Mouse (Mus musculus) midbrain, embryonic 16.5 days (tissue): ENCODE results near the gene Nipsnap2. TPM values are rescaled to one million over a fixed set of nuclear protein-coding genes. Genes with fewer than 3 reads are reported as not detected.

ENCODE experiments used
- ATAC-seq: fragments of 200-750 bp; cut with Nextera tagmentation; 2 replicates; pipeline ENCODE4 v1.8.0; 2017; ENCODE audit warnings: moderate TSS enrichment
- H3K27ac ChIP-seq: fragments of 300-500 bp; sonication (generic); 2 replicates; pipeline ENCODE4 v1.5.1; 2014; ENCODE audit warnings: mild to moderate bottlenecking, low read length, mixed read lengths
- H3K27me3 ChIP-seq: fragments of 300-500 bp; sonication (generic); 2 replicates; pipeline ENCODE4 v1.6.1; 2014; ENCODE audit warnings: low read depth, low read length, mixed read lengths; ENCODE audit not compliant: control insufficient read depth, insufficient read depth
- H3K36me3 ChIP-seq: fragments of 300-500 bp; sonication (generic); 2 replicates; pipeline ENCODE4 v1.6.1; 2014; ENCODE audit warnings: mild to moderate bottlenecking, low read length, moderate library complexity, mixed read lengths; ENCODE audit not compliant: control insufficient read depth, insufficient read depth
- H3K4me1 ChIP-seq: fragments of 300-500 bp; sonication (generic); 2 replicates; pipeline ENCODE4 v1.6.1; 2014; ENCODE audit warnings: mild to moderate bottlenecking, low read length, mixed read lengths; ENCODE audit not compliant: control insufficient read depth, insufficient read depth
- H3K4me2 ChIP-seq: fragments of 300-500 bp; sonication (generic); 2 replicates; pipeline ENCODE4 v1.6.1; 2014; ENCODE audit warnings: mild to moderate bottlenecking, low read length, mixed read lengths
- H3K4me3 ChIP-seq: fragments of 300-500 bp; sonication (generic); 2 replicates; pipeline ENCODE4 v1.5.1; 2014; ENCODE audit warnings: low read depth, mild to moderate bottlenecking, low read length, moderate library complexity, mixed read lengths
- H3K9ac ChIP-seq: fragments of 300-500 bp; sonication (generic); 2 replicates; pipeline ENCODE4 v1.6.1; 2014; ENCODE audit warnings: low read depth, low read length, mixed read lengths
- H3K9me3 ChIP-seq: fragments of 300-500 bp; sonication (generic); replicated peaks from 2 replicates; pipeline ENCODE4 v1.6.1; 2014; ENCODE audit warnings: mild to moderate bottlenecking, low read length, mixed read lengths; ENCODE audit not compliant: control insufficient read depth, poor library complexity, severe bottlenecking
- WGBS: fragments of 180-500 bp; shearing (Covaris S2); extraction: QIAGEN DNeasy Blood & Tissue Kit; methylation state at CpG from one replicate; pipeline ENCODE4 v1.1.7; 2014; 5-methylcytosine and 5-hydroxymethylcytosine counted together
- polyA plus RNA-seq: library from polyadenylated mRNA; unstranded; fragments of >200 nt; fragmentation: Nextera tagmentation; extraction: Ambion mirVana; gene quantifications from 2 replicates; pipeline ENCODE4 v1.2.1, GENCODE M21; 2015

Gene Nipsnap2
- polyA plus RNA-seq, 1 experiment from 2014 or later: 90.4 TPM

GRCm38 (mm10) chr5:129774661-129775060 is 49.8 kb downstream of the Nipsnap2 start:
- WGBS: 86% methylated on average over 3 of the region's 3 CpGs
- H3K36me3 ChIP-seq: no peaks in the 10 kb centered on the region
- no peak overlapping the region for H3K9ac ChIP-seq
- H3K9me3 ChIP-seq: no peaks in the 10 kb centered on the region
- no peaks in the 10 kb centered on the region for H3K27me3 ChIP-seq
- no peak overlapping the region for H3K27ac ChIP-seq
- no peak overlapping the region for H3K4me3 ChIP-seq
- peaks cover 10% of the 10 kb centered on the region for H3K4me1 ChIP-seq
- ATAC-seq: no peak
- H3K4me2 ChIP-seq: no peak overlapping the region

DNA sequence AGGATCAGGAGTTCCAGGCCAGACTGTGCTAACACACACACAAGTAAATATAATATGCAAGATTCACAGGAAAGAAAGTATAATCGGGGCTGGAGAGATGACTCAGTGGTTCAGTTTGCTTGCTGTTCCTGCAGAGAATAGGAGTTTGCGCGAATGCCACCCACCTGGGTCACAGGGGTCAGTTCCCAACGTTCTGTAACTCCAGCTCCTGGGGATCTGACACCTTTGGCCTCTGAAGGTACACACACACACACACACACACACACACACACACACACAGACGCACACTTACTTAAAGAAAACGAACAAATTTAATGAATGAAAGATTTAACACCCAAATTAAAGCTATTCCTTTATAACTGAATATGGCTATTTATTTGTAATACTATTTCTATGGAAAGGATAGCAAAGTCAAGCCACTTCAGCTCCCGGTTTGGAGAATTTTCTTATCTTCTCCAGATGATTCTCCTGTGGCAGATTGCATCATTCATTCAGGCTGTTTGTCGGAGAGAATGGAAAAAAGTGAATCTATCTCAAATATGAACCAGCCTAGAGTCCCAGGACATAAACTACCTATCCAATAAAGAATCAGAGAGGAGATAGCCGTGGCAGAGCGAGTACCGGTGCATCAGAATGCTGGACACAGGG is 53.6 kb downstream of the Nipsnap2 start:
- peak overlapping the region; percentile 70 for H3K9ac ChIP-seq
- H3K4me3 ChIP-seq: peak overlapping the region; percentile 51
- peaks cover 10% of the 10 kb centered on the region for H3K4me1 ChIP-seq
- H3K36me3 ChIP-seq: no peaks in the 10 kb centered on the region
- peak overlapping the region; percentile 91 for H3K4me2 ChIP-seq
- ATAC-seq: no peak
- 41% methylated on average over 11 of the region's 11 CpGs for WGBS
- no peak overlapping the region for H3K27ac ChIP-seq
- no peaks in the 10 kb centered on the region for H3K9me3 ChIP-seq
- H3K27me3 ChIP-seq: no peaks in the 10 kb centered on the region

GRCm38 (mm10) chr5:129778996-129779716 is 54.3 kb downstream of the Nipsnap2 start:
- H3K27ac ChIP-seq: peak overlapping the region; percentile 7; the same call in 1 of the 2 replicates
- ATAC-seq: peak; percentile 89

DNA sequence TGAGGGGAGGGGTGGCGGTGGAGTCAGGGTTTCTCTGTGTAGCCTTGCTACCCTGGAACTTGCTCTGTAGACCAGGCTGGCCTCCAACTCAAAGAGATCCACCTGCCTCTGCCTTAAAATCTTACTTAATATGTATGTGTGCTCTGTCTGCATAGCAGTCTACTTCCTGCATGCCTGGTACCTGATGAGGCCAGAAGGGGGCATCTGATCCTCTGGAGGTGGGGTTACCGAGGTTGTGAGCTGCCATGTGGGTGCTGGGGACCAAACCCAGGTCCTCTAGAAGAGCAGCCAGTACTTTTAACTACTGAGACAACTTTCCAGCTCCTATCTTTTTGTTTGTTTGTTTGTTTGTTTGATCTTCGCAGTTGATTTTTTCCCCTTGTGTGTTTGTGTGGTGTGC is 55.3 kb downstream of the Nipsnap2 start:
- Histone ChIP-seq H3K9ac (no peak overlapping the region), H3K4me3 (no peak overlapping the region), H3K4me1 (peaks cover 10% of the 10 kb centered on the region), H3K36me3 (no peaks in the 10 kb centered on the region), H3K4me2 (no peak overlapping the region), H3K27ac (no peak overlapping the region), H3K27me3 (no peaks in the 10 kb centered on the region), H3K9me3 (no peaks in the 10 kb centered on the region)
- 92% methylated on average over 3 of the region's 3 CpGs for WGBS
- no peak for ATAC-seq

More at GRCm38 (mm10) chr5:129778996-129779716, 54.3 kb downstream of the Nipsnap2 start:
- peaks cover 10% of the 10 kb centered on the region for H3K4me1 ChIP-seq
- WGBS: under 1% methylated on average over 32 of the region's 32 CpGs
- H3K4me2 ChIP-seq: peak overlapping the region; percentile 91
- H3K4me3 ChIP-seq: peak overlapping the region; percentile 51
- no peaks in the 10 kb centered on the region for H3K27me3 ChIP-seq
- H3K9me3 ChIP-seq: no peaks in the 10 kb centered on the region
- H3K36me3 ChIP-seq: no peaks in the 10 kb centered on the region
- peak overlapping the region; percentile 70 for H3K9ac ChIP-seq

DNA sequence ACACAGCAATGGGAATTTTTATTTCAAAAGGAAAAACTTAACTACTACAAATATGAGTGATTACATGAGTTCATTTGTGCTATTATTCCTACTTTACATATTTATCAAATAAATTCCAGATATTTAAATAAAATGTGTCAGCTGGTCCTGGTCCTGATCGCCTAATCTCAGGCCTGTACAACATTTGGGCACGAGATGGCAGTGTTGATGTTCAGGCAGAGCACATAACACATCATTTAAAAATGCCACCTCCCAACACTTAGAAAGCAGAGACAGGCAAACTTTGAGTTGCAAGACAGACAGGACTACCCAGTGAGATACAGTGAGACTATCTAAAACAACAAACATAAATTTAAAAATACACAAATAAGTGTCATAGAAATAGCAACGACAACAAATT is 57.3 kb downstream of the Nipsnap2 start:
- Histone ChIP-seq H3K4me3 (no peak overlapping the region), H3K36me3 (no peaks in the 10 kb centered on the region), H3K9ac (no peak overlapping the region), H3K9me3 (no peaks in the 10 kb centered on the region), H3K27ac (no peak overlapping the region), H3K27me3 (no peaks in the 10 kb centered on the region), H3K4me2 (no peak overlapping the region), H3K4me1 (peaks cover 16% of the 10 kb centered on the region)
- WGBS: 57% methylated on average over 3 of the region's 3 CpGs
- no peak for ATAC-seq

- WGBS: 94% methylated on average over 5 of the region's 5 CpGs
- Histone ChIP-seq H3K9ac (no peak overlapping the region), H3K9me3 (no peaks in the 10 kb centered on the region), H3K27ac (no peak overlapping the region), H3K27me3 (no peaks in the 10 kb centered on the region), H3K4me1 (peaks cover 20% of the 10 kb centered on the region), H3K36me3 (peaks cover 9% of the 10 kb centered on the region), H3K4me2 (no peak overlapping the region), H3K4me3 (no peak overlapping the region)
- no peak for ATAC-seq
Measured at GRCm38 (mm10) chr5:129785235-129785870, 60.5 kb downstream of the Nipsnap2 start.

- H3K4me3 ChIP-seq: peak overlapping the region; percentile 62
- peaks cover 9% of the 10 kb centered on the region for H3K36me3 ChIP-seq
- H3K4me1 ChIP-seq: peaks cover 20% of the 10 kb centered on the region
- no peak for ATAC-seq
- peak overlapping the region; percentile 78 for H3K9ac ChIP-seq
- H3K27me3 ChIP-seq: no peaks in the 10 kb centered on the region
- 81% methylated on average over 6 of the region's 6 CpGs for WGBS
- no peaks in the 10 kb centered on the region for H3K9me3 ChIP-seq
- peak overlapping the region; percentile 96 for H3K27ac ChIP-seq
- H3K4me2 ChIP-seq: peak overlapping the region; percentile 54
Measured at GRCm38 (mm10) chr5:129786161-129786560, 61.3 kb downstream of the Nipsnap2 start.

DNA sequence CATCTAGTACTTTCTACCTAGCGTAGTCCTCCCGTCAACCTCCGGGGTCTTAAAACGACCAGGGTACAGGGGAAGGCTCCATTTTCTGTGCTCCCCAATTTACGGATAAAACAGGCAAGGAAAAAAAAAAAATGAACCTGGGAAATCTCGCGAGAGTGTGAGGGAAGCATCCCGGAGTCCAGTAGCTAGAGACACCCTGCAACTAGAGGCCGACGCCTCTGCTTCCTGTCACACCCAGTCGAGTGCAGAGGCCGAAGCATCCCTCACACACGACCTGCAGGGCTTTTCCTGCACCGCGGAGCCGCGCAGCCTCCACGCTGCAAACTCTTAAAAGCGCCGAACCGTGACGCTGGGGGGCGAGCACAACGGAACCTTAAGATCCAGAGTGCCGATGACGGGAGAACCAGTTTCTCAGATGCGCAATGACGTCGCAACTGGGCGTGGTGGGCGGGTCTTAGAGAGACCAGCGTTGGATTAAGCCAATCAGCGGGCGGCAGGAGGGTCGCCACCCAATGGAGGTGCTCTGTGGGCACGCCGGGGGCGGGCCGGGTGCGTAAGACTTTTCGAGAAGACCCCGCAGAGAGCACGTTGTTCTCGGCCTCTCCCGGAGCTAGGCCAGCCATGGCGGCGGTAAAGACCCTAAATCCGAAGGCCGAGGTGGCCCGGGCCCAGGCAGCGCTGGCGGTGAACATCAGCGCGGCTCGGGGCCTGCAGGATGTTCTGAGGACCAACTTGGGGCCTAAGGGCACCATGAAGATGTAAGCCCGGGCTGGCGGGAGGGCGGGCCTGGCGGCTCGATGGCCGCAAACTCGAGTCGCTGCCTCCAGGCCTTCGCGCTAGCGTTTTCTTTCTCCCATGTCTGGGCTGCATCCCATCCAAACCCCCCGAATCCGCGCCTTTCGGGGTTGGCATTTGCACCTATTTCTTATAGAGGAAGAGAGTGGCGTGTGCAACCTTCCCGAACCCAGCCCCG is 62.2 kb downstream of the Nipsnap2 start, which contains the start of gene Psph:
TSS of gene Psph (minus strand) at position 632 of the 973 bp plus-strand sequence.
- Histone ChIP-seq H3K4me2 (peak within 1 kb of the TSS; percentile 79), H3K4me1 (peaks cover 20% of the 10 kb centered on the region), H3K9ac (peak within 1 kb of the TSS; percentile 83), H3K27ac (peak within 1 kb of the TSS; percentile 96), H3K4me3 (peak within 1 kb of the TSS; percentile 62), H3K27me3 (no peaks in the 10 kb centered on the region), H3K36me3 (peaks cover 17% of the 10 kb centered on the region), H3K9me3 (no peaks in the 10 kb centered on the region)
- ATAC-seq: peak; percentile 99
- WGBS: under 1% methylated on average over 73 of the region's 73 CpGs
